Mouse (Mus musculus): ENCODE data around the gene Olfr657.

DNA sequence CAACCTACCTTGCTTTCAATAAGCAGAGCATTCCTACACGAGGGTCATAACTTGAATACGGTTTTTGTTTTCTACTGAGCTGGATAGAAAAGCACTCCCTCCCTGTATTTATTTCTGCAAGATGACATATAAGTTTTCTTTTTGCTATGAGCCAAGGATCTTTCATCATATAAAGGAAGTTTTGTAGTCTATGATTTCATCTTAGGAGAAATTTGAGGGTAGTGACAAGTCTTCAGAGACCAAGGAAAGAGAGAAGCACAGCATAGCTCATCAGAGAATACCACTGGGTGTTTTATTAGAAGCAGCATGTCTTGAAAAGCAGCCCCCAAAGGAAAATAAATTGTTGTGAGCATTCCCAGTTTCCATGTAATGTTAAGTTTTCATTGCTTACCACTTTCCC lies 22.9 kb upstream of the Olfr657 start, which contains the start of gene Olfr655:
- TF ChIP-seq POLR2A (IDR thresholded peaks at IDR 0.05; ENCODE audit: borderline replicate concordance, low read depth, low read length), result no peak
- no peak for TF ChIP-seq CTCF (IDR thresholded peaks at IDR 0.05; ENCODE audit: low read depth, low read length)
